Mouse (Mus musculus): ENCODE results near the gene Gm11084. TPM values are rescaled to one million over a fixed set of nuclear protein-coding genes. Genes with fewer than 3 reads are reported as not detected.

Gm11084 gene
- total RNA-seq, 2 experiments from 2014 or later: not detected

- intact Hi-C loops (cut with DNase I): no loop called here
- DNase-seq (ENCODE audit: low spot score in 2 of 2): no peak
Observed at GRCm38 (mm10) chr2:72970302-72970701, 16.2 kb downstream of the Gm11084 start.

GRCm38 (mm10) chr2:72968536-72968935, 18.0 kb downstream of the Gm11084 start:
- intact Hi-C loops (cut with DNase I): no loop called here
- DNase-seq (ENCODE audit: low spot score in 2 of 2): no peak

- intact Hi-C loops (cut with DNase I): no loop called here
- no peak for DNase-seq (ENCODE audit: low spot score in 2 of 2)
Observed at GRCm38 (mm10) chr2:72965450-72965849, 21.1 kb downstream of the Gm11084 start.

GRCm38 (mm10) chr2:72956415-72956814, 30.1 kb downstream of the Gm11084 start:
- intact Hi-C loops (cut with DNase I): no loop called here

GRCm38 (mm10) chr2:72952979-72953378, 33.5 kb downstream of the Gm11084 start:
- DNase-seq (ENCODE audit: low spot score in 2 of 2): no peak
- intact Hi-C loops (cut with DNase I): no loop called here

More at GRCm38 (mm10) chr2:72956415-72956814, 30.1 kb downstream of the Gm11084 start:
- DNase-seq (ENCODE audit: low spot score in 2 of 2): no peak

GRCm38 (mm10) chr2:72935937-72936336, 50.6 kb downstream of the Gm11084 start:
- intact Hi-C loops (cut with DNase I): no loop called here
- no peak for DNase-seq (ENCODE audit: low spot score in 2 of 2)

- DNase-seq (ENCODE audit: low spot score in 2 of 2): no peak
- intact Hi-C loops (cut with DNase I): no loop called here
Observed at GRCm38 (mm10) chr2:72932186-72932585, 54.3 kb downstream of the Gm11084 start.

GRCm38 (mm10) chr2:72924981-72925380, 61.5 kb downstream of the Gm11084 start:
- DNase-seq (ENCODE audit: low spot score in 2 of 2): no peak
- intact Hi-C loops (cut with DNase I): no loop called here

Small RNA genes lying within 50 kb of the gene (microRNA-seq; reads per million reads assigned to microRNA genes)
- gene Gm25960: 0 reads per million in 2 experiments

Other genes with a start within 250 kb of the Gm11084 start
- gene Sp3, start 6.3 kb downstream of the Gm11084 start, total RNA-seq (2021): 10 to 100 TPM; 50.2 to 55.8 TPM
- gene Ola1, start 232.2 kb upstream of the Gm11084 start, total RNA-seq (2021): 100 to 1,000 TPM in 1 of 2 experiments, 10 to 100 TPM in 1; 97.8 to 103 TPM